Mouse (Mus musculus): Measurements from ENCODE around the gene Lmo7.

- TF ChIP-seq GATA1 (IDR thresholded peaks at IDR 0.05; ENCODE audit: low read length): no peak
- no peak for TF ChIP-seq TAL1 (IDR thresholded peaks at IDR 0.05; ENCODE audit: low read length)
These were observed at the start of gene Lmo7, which contains the start of gene Gm9922 for GRCm38 (mm10) chr14:101729237-101729971.

Measured in erythroblast, embryonic 14.5 days (primary cell).